Mouse (Mus musculus): Measurements from ENCODE around the gene Slc26a8. TPM values are rescaled to one million over a fixed set of nuclear protein-coding genes. Genes with fewer than 3 reads are reported as not detected.

The Slc26a8 gene
- total RNA-seq, 2 experiments from 2014 or later: 5.4 to 6.4 TPM

- no peak for DNase-seq (ENCODE audit: low spot score in 2 of 2)
Measured at GRCm38 (mm10) chr17:28600780-28601179, 89.3 kb downstream of the Slc26a8 start.

- no peak for DNase-seq (ENCODE audit: low spot score in 2 of 2)
Measured at GRCm38 (mm10) chr17:28593965-28594364, 96.1 kb downstream of the Slc26a8 start.

GRCm38 (mm10) chr17:28592998-28593397, 97.0 kb downstream of the Slc26a8 start:
- DNase-seq (ENCODE audit: low spot score in 2 of 2): peak; percentile 60 to 76

GRCm38 (mm10) chr17:28591476-28591875, 98.6 kb downstream of the Slc26a8 start:
- no peak for DNase-seq (ENCODE audit: low spot score in 2 of 2)

- DNase-seq (ENCODE audit: low spot score in 2 of 2): no peak
Measured at GRCm38 (mm10) chr17:28590596-28590995, 99.4 kb downstream of the Slc26a8 start.

GRCm38 (mm10) chr17:28588591-28588990, 101.4 kb downstream of the Slc26a8 start:
- DNase-seq (ENCODE audit: low spot score in 2 of 2): no peak

Other genes starting within 250 kb of the Slc26a8 start
- gene Fkbp5, start 172.7 kb downstream of the Slc26a8 start, total RNA-seq (2021): 10 to 100 TPM; 81.9 to 84.3 TPM
- not detected for gene Armc12, start 159.4 kb downstream of the Slc26a8 start, total RNA-seq (2021)
- not detected for gene Clpsl2, start 140.8 kb downstream of the Slc26a8 start, total RNA-seq (2021)
- gene Clps, start 129.5 kb downstream of the Slc26a8 start, total RNA-seq (2021): not detected
- gene Lhfpl5, start 114.6 kb downstream of the Slc26a8 start, total RNA-seq (2021): 1 to 10 TPM; 3.8 to 3.9 TPM
- gene Srpk1, start 67.5 kb downstream of the Slc26a8 start, total RNA-seq (2021): 10 to 100 TPM; 71.8 to 76.0 TPM
- gene Mapk14, start 1.1 kb upstream of the Slc26a8 start, total RNA-seq (2021): 10 to 100 TPM; 75.0 to 80.5 TPM
- gene AC170998.1, start 35.9 kb upstream of the Slc26a8 start, total RNA-seq (2021): 1 to 10 TPM; 2.1 to 3.1 TPM
- 1 to 10 TPM; 1.3 to 2.1 TPM for gene Mapk13, start 79.1 kb upstream of the Slc26a8 start, total RNA-seq (2021)
- gene Brpf3, start 110.9 kb upstream of the Slc26a8 start, total RNA-seq (2021): 10 to 100 TPM; 42.0 to 52.3 TPM
- gene Pnpla1, start 168.2 kb upstream of the Slc26a8 start, total RNA-seq (2021): under 1 TPM; 0.41 to 0.87 TPM
- gene 4930539E08Rik, start 225.1 kb upstream of the Slc26a8 start, total RNA-seq (2021): 1 to 10 TPM; 4.1 to 5.5 TPM